Mouse (Mus musculus) embryonic facial prominence, embryonic 10.5 days (tissue): ENCODE data around the gene Atp7a. TPM values are rescaled to one million over a fixed set of nuclear protein-coding genes. Genes with fewer than 3 reads are reported as not detected.
A peak's percentile ranks its signal among the peaks of the same experiment; 100 is the strongest.

Experiments
- DNase-seq: peaks from one replicate; pipeline ENCODE4 v3.0.0-alpha.2; 2017; ENCODE audit warnings: low spot score
- H3K27ac ChIP-seq: fragments of 300-500 bp; sonication (generic); replicated peaks from 2 replicates; pipeline ENCODE4 v1.5.1; 2016; ENCODE audit warnings: mild to moderate bottlenecking
- H3K27me3 ChIP-seq: fragments of 300-500 bp; sonication (generic); replicated peaks from 2 replicates; pipeline ENCODE4 v1.6.1; 2016; ENCODE audit warnings: low read depth, mild to moderate bottlenecking; ENCODE audit not compliant: poor library complexity, severe bottlenecking
- H3K36me3 ChIP-seq: fragments of 300-500 bp; sonication (generic); replicated peaks from 2 replicates; pipeline ENCODE4 v1.6.1; 2016; ENCODE audit warnings: mild to moderate bottlenecking, moderate library complexity
- H3K4me1 ChIP-seq: fragments of 300-500 bp; sonication (generic); 2 replicates; pipeline ENCODE4 v1.6.1; 2016
- H3K4me3 ChIP-seq: fragments of 300-500 bp; sonication (generic); 2 replicates; pipeline ENCODE4 v1.5.1; 2016; ENCODE audit warnings: mild to moderate bottlenecking, moderate library complexity
- H3K9me3 ChIP-seq: fragments of 300-500 bp; sonication (generic); 2 replicates; pipeline ENCODE4 v1.6.1; 2016; ENCODE audit warnings: mild to moderate bottlenecking
- WGBS: fragments of 180-500 bp; shearing (Covaris S2); methylation state at CpG from one replicate; pipeline ENCODE4 v1.1.7; 2016; 5-methylcytosine and 5-hydroxymethylcytosine counted together
- polyA plus RNA-seq: library from polyadenylated mRNA; unstranded; fragments of >200 nt; fragmentation: Nextera tagmentation; extraction: Ambion mirVana; gene quantifications from 2 replicates; pipeline ENCODE4 v1.2.1, GENCODE M21; 2016

Atp7a gene
- polyA plus RNA-seq, 1 experiment from 2014 or later, result 24.7 TPM

GRCm38 (mm10) chrX:106149460-106149859 lies 122.4 kb downstream of the Atp7a start:
- 90% methylated on average over 3 of the region's 3 CpGs for WGBS
- Histone ChIP-seq H3K27ac (no peak overlapping the region), H3K36me3 (no peaks in the 10 kb centered on the region), H3K27me3 (peaks cover 38% of the 10 kb centered on the region), H3K9me3 (no peaks in the 10 kb centered on the region), H3K4me1 (no peaks in the 10 kb centered on the region), H3K4me3 (no peak overlapping the region)
- no peak for DNase-seq

- H3K27me3 ChIP-seq, result peaks cover 47% of the 10 kb centered on the region
- H3K4me3 ChIP-seq, result no peak overlapping the region
- no peak overlapping the region for H3K27ac ChIP-seq
- no peaks in the 10 kb centered on the region for H3K36me3 ChIP-seq
- no peaks in the 10 kb centered on the region for H3K9me3 ChIP-seq
- H3K4me1 ChIP-seq, result no peaks in the 10 kb centered on the region
- no peak for DNase-seq
These were observed 127.1 kb downstream of the Atp7a start for GRCm38 (mm10) chrX:106154180-106154586.

GRCm38 (mm10) chrX:106155892-106156291 lies 128.8 kb downstream of the Atp7a start:
- no peak for DNase-seq
- no peaks in the 10 kb centered on the region for H3K4me1 ChIP-seq
- no peaks in the 10 kb centered on the region for H3K36me3 ChIP-seq
- H3K27ac ChIP-seq, result no peak overlapping the region
- no peak overlapping the region for H3K4me3 ChIP-seq
- 83% methylated on average over 4 of the region's 4 CpGs for WGBS
- H3K9me3 ChIP-seq, result no peaks in the 10 kb centered on the region
- peaks cover 39% of the 10 kb centered on the region for H3K27me3 ChIP-seq

- no peak for DNase-seq
- Histone ChIP-seq H3K36me3 (no peaks in the 10 kb centered on the region), H3K4me1 (no peaks in the 10 kb centered on the region), H3K27me3 (peaks cover 12% of the 10 kb centered on the region; the same call in 1 of the 2 replicates), H3K4me3 (no peak overlapping the region), H3K27ac (no peak overlapping the region), H3K9me3 (no peaks in the 10 kb centered on the region)
- WGBS, result 56% methylated on average over 5 of the region's 5 CpGs
These were observed 136.9 kb downstream of the Atp7a start for GRCm38 (mm10) chrX:106163995-106164394.

- Histone ChIP-seq H3K27me3 (0 out of 2 replicates have a peak, but pooled peaks cover 10% of the 10 kb centered on the region), H3K27ac (no peak overlapping the region), H3K4me3 (no peak overlapping the region), H3K9me3 (no peaks in the 10 kb centered on the region), H3K36me3 (no peaks in the 10 kb centered on the region), H3K4me1 (no peaks in the 10 kb centered on the region)
- no peak for DNase-seq
- 77% methylated on average over 5 of the region's 5 CpGs for WGBS
These were observed 137.5 kb downstream of the Atp7a start for GRCm38 (mm10) chrX:106164555-106164954.

GRCm38 (mm10) chrX:106165089-106165488 lies 138.0 kb downstream of the Atp7a start:
- Histone ChIP-seq H3K27ac (no peak overlapping the region), H3K4me3 (no peak overlapping the region), H3K36me3 (no peaks in the 10 kb centered on the region), H3K27me3 (0 out of 2 replicates have a peak, but pooled peaks cover 5% of the 10 kb centered on the region), H3K9me3 (no peaks in the 10 kb centered on the region), H3K4me1 (no peaks in the 10 kb centered on the region)
- 73% methylated on average over 1 of the region's 1 CpGs for whole genome bisulfite sequencing
- DNase-seq, result no peak

- Histone ChIP-seq H3K4me1 (no peaks in the 10 kb centered on the region), H3K36me3 (no peaks in the 10 kb centered on the region), H3K27ac (no peak overlapping the region; the same call in 1 of the 2 replicates), H3K4me3 (peak overlapping the region; percentile 46), H3K9me3 (no peaks in the 10 kb centered on the region), H3K27me3 (0 out of 2 replicates have a peak, but pooled peaks cover 2% of the 10 kb centered on the region)
- peak; percentile 75 for DNase-seq
- 29% methylated on average over 18 of the region's 18 CpGs for WGBS
These were observed 144.2 kb downstream of the Atp7a start for GRCm38 (mm10) chrX:106171106-106171852.

- no peaks in the 10 kb centered on the region for H3K9me3 ChIP-seq
- no peak overlapping the region for H3K27ac ChIP-seq
- no peaks in the 10 kb centered on the region for H3K36me3 ChIP-seq
- WGBS, result 66% methylated on average over 6 of the region's 6 CpGs
- H3K4me3 ChIP-seq, result peak overlapping the region; percentile 46; the same call in 1 of the 2 replicates
- no peak for DNase-seq
- no peaks in the 10 kb centered on the region for H3K27me3 ChIP-seq
- H3K4me1 ChIP-seq, result no peaks in the 10 kb centered on the region
These were observed 144.7 kb downstream of the Atp7a start for GRCm38 (mm10) chrX:106171853-106172154.

Other genes with a start within 250 kb of the Atp7a start
- gene Atrx, start 97.9 kb upstream of the Atp7a start, polyA plus RNA-seq, result 181 and 194 TPM in 2 replicates
- gene Magt1, start 15.4 kb upstream of the Atp7a start, polyA plus RNA-seq, result 47.9 and 49.8 TPM in 2 replicates
- 346 and 350 TPM in 2 replicates for gene Cox7b, start 11.6 kb upstream of the Atp7a start, polyA plus RNA-seq
- gene Tlr13, start 115.9 kb downstream of the Atp7a start, polyA plus RNA-seq, result 0.04 and 0.10 TPM in 2 replicates
- 474 and 527 TPM in 2 replicates for gene Pgk1, start 159.8 kb downstream of the Atp7a start, polyA plus RNA-seq
- 8.1 and 8.4 TPM in 2 replicates for gene Taf9b, start 193.9 kb downstream of the Atp7a start, polyA plus RNA-seq
- not detected in 2 replicates for gene Fnd3c2, start 228.1 kb downstream of the Atp7a start, polyA plus RNA-seq